Mouse (Mus musculus): Measurements from ENCODE around the gene Myo5c.
A peak's percentile ranks its signal among the peaks of the same experiment; 100 is the strongest.
"Not testable (repeated sequence)": the region's sequence is repeated elsewhere in the genome, so short reads cannot be mapped to it uniquely, and the experiment has no call there.

Myo5c gene

GRCm38 (mm10) chr9:75244527-75244926 is 12.7 kb downstream of the Myo5c start:
- DNase-seq: no peak

- DNase-seq: no peak
These were observed 14.5 kb downstream of the Myo5c start for GRCm38 (mm10) chr9:75246080-75246930.

- no peak for DNase-seq
These were observed 16.1 kb downstream of the Myo5c start for GRCm38 (mm10) chr9:75247870-75248269.

GRCm38 (mm10) chr9:75248359-75248758 is 16.5 kb downstream of the Myo5c start:
- DNase-seq: no peak

- no peak for DNase-seq
These were observed 17.1 kb downstream of the Myo5c start for GRCm38 (mm10) chr9:75248874-75249273.

GRCm38 (mm10) chr9:75253158-75253557 is 21.3 kb downstream of the Myo5c start:
- DNase-seq: not testable (repeated sequence)

- no peak for DNase-seq
These were observed 21.9 kb downstream of the Myo5c start for GRCm38 (mm10) chr9:75253766-75254165.

- DNase-seq: no peak
These were observed 22.6 kb downstream of the Myo5c start for GRCm38 (mm10) chr9:75254196-75254955.

GRCm38 (mm10) chr9:75255820-75256545 is 24.2 kb downstream of the Myo5c start:
- DNase-seq: peak; percentile 25 to 27

GRCm38 (mm10) chr9:75258792-75259191 is 27.0 kb downstream of the Myo5c start:
- no peak for DNase-seq

GRCm38 (mm10) chr9:75259656-75260055 is 27.8 kb downstream of the Myo5c start:
- no peak for DNase-seq

- DNase-seq: no peak
These were observed 29.6 kb downstream of the Myo5c start for GRCm38 (mm10) chr9:75261332-75261872.

GRCm38 (mm10) chr9:75262235-75262826 is 30.5 kb downstream of the Myo5c start:
- DNase-seq: peak; percentile 27 to 30

GRCm38 (mm10) chr9:75264008-75264718 is 32.3 kb downstream of the Myo5c start:
- DNase-seq: no peak

- no peak for DNase-seq
These were observed 35.3 kb downstream of the Myo5c start for GRCm38 (mm10) chr9:75267147-75267546.

- DNase-seq: no peak
These were observed 38.6 kb downstream of the Myo5c start for GRCm38 (mm10) chr9:75270382-75270781.

GRCm38 (mm10) chr9:75271539-75271938 is 39.7 kb downstream of the Myo5c start:
- DNase-seq: no peak

GRCm38 (mm10) chr9:75273646-75274045 is 41.8 kb downstream of the Myo5c start:
- no peak for DNase-seq

- no peak for DNase-seq
These were observed 42.7 kb downstream of the Myo5c start for GRCm38 (mm10) chr9:75274486-75274885.

- no peak for DNase-seq
These were observed 43.2 kb downstream of the Myo5c start for GRCm38 (mm10) chr9:75275051-75275450.

- DNase-seq: peak; percentile 49 to 51
These were observed 49.0 kb downstream of the Myo5c start for GRCm38 (mm10) chr9:75280814-75281213.

- DNase-seq: no peak
These were observed 50.4 kb downstream of the Myo5c start for GRCm38 (mm10) chr9:75282179-75282578.
